Mouse (Mus musculus) thymus, postnatal 0 days (tissue): ENCODE results near the gene BC067074. TPM values are rescaled to one million over a fixed set of nuclear protein-coding genes. Genes with fewer than 3 reads are reported as not detected.
"Not testable (repeated sequence)": the region's sequence is repeated elsewhere in the genome, so short reads cannot be mapped to it uniquely, and the experiment has no call there.

Experiments used
- DNase-seq: peaks from one replicate; pipeline ENCODE4 v3.0.0-alpha.2; 2015; ENCODE audit warnings: low spot score
- polyA plus RNA-seq: library from polyadenylated mRNA; unstranded; fragments of >200 nt; fragmentation: Nextera tagmentation; extraction: Ambion mirVana; gene quantifications from 2 replicates; pipeline ENCODE4 v1.2.1, GENCODE M21; 2015

Gene BC067074
- polyA plus RNA-seq: 0.75 and 0.83 TPM in 2 replicates

DNA sequence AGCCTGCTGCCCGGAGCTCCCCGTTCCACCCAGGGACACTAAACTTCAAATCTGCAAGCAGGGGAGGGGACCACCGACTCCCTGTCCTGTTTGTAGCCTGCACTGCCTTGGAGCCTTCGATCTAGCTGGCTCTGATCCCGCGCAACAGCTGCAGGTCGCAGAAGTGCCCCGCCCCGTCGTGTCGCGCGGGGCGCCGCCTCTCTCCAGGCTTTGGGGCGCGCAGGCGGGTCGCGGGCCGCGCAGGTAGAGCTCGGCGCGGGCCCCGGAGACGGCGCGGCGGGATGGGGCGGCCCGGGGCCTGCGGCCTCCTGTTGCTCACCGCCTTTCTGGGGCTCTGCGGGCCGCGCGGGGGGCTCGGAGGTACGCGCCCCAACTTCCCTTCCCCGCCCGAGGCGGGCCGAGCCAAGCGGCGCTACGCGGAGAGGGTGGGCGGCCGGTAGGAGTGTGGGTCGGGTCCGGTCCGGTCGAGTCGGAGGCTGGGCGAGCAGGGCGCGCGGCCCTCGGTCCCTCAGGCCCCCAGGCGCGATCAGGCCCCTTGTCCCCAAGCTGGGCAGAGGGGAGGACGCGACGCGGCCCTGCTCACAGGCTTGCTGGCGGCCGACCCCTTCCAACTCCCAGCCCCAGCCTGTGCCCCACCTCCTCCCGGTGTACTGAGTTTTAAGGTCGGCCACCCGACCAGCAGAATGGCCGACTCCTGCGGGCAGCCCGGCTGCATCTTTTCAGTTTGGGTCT lies at the start of gene BC067074:
Gene BC067074 (plus strand): TSS at position 185 of the 732 bp plus-strand sequence.
- DNase-seq: peak; percentile 41

DNA sequence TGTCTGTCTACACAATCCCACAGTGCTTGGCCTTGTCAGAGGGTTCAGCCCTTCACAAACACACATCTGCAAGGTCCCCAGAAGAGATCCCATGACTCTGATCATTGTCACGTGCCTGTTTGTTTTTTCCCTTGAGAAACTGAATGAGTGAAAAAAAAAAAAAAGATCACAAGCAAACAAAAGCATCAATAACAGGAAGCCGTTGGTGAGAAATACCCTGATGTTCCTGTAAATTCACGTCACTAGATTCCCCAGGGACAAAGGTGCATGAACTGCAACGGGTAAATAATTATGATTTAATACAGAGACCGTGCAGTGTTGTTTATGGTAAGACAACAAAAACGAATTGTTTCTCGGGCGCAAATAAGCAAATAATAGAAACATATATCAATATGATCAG lies 47.9 kb upstream of the BC067074 start:
- no peak for DNase-seq

DNA sequence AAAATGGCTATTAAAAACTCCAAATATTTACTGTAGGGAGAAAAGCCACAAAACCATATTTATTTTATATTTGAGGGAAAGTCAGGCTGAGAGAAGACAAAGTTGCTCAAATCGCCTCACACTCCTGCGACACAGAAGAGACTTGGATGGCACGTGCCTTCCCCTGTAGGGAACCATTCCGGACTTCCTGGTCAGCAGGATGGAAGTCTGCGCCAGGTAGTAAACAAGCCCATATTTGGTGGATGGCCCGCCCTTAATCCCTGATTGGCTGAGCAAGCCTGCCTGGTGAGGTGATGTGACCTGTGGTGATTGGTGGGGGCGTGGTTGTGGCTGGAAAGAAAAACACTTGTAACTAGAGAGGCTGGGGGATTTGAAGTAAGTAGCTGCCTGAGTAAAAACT lies 40.4 kb upstream of the BC067074 start:
- DNase-seq: not testable (repeated sequence)

DNA sequence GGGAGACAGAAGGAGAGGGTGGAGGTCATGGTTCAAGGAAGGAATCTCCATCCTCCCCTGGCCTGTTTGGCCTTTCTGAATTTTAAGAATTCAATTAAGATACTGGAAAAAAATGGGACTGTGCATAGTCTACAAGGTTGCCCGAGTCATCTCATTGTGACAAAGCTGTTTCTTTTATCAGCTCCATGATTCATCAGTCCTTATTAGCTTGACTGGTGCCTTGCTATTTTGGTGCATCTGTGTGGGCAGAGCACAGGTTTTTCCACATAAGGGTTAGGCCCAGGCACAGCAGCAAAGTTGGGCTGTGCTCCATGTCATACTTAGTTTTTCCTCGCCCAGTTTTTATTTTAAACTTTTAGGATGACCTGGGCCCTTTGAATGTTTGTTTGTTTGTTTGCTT lies 36.2 kb upstream of the BC067074 start:
- DNase-seq: no peak

DNA sequence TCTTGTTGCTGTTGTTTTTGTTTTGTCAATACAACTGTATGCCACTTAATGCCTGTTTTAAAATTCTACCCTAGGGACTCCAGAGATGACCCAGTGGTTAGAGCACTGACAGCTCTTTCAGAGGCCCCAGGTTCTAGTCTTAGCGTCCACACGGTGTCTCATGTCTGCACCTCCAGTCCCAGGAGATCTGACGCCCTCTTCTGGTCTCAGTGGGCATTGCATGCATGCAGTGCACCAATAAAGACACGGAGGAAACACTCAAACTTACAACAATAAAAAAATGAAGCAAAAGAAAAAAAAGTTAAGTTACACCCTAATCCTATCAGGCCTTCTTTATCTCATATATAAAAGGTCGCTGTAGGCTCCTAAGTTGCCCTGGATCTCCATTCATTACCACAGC lies 35.8 kb upstream of the BC067074 start:
- peak; percentile 22 for DNase-seq

DNA sequence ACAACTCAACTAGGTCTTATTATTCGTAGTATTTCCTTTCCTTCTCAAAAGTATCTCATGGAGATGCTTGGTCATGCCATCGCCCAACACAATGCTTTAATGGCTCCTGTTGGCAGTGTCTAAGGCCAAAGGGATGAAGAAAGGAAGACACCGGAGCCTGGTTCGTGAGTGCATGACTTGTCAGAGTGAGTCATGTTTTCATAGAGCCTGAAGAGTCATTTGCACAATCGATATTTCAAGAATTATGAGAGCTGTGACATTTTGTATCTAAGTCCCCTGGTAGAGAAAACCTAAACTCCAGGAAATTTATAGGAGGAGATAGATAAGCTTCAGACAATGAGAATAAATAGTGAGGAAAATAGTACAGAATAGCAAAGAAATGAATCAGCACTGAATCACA lies 33.7 kb upstream of the BC067074 start:
- no peak for DNase-seq

DNA sequence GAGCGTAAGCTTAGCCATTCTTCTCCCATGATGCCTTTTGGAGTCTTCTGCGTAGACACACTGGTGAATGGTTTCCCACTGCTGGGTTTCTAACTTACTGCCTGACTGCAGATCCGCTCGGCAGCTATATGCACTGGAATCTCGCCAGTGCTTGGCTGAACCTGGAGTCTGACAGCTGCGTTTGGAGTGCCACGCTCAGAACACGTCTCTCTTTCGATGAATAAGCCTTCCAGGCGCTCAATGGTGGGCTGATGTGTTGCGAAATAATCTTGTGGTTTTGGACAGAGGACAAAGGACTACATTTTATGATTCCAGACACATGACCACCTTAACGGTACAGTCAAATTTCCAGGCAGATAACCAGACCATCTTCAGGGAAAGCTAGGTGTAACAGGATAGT lies 30.1 kb upstream of the BC067074 start:
- DNase-seq: no peak

DNA sequence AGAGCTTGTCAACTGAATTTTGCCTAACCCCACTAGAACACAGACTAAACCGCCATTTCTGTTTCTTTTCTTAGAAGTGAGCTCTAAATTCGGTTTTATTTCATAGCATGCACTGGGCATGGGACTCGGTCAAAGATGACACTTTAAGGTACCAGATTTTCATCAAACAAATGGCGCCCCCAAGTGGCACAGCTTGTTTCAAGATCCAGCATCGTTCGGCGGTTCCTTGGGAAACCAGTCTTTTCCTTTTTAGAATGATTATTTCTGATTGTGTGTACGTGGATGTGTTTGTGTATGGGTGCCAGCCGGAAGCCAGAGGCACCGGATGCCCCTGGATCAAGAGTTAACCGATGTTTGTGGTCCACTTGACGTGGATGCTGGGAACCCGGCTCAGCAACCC lies 27.7 kb upstream of the BC067074 start:
- DNase-seq: peak; percentile 64

DNA sequence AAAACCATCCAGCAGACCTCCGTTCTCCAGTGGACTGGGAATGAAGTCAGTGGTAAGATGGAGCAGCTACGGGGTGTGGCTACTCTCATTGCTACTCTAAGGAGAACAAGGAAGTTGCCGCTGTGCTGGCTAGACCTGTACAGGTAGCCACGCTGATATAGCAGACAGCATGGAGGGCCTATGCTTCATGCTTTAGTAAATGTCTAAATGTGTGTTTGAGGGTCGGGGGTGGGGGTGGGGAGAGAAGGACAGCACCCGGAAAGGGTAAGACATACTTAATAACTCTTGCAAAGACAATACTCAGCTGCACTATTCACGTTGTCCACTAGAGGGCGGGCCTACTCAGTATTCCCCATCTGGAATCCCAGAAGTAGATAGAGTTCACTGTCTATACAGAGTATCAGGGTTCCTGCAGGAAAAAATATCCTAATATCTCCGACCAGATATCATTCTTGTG lies 26.4 kb upstream of the BC067074 start:
- DNase-seq: peak; percentile 70

DNA sequence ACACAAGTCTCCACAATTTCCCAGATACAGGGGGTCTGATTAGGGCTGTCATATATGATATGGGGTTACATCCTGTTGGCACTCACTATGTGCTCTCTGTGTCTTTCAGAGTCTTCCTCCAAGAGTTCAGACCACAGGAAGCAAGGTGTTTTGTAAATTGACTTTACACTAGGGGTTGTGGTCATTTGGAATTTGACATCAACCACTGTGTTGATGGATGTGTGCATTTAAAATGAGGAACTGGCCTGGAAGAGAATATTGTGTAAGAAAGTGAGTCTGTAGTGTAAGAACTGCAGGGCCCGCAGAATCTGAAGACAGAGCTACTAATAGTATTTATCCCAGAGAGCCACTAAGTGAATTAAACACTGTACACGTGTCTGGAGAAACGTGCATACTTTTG lies 25.8 kb upstream of the BC067074 start:
- DNase-seq: no peak

DNA sequence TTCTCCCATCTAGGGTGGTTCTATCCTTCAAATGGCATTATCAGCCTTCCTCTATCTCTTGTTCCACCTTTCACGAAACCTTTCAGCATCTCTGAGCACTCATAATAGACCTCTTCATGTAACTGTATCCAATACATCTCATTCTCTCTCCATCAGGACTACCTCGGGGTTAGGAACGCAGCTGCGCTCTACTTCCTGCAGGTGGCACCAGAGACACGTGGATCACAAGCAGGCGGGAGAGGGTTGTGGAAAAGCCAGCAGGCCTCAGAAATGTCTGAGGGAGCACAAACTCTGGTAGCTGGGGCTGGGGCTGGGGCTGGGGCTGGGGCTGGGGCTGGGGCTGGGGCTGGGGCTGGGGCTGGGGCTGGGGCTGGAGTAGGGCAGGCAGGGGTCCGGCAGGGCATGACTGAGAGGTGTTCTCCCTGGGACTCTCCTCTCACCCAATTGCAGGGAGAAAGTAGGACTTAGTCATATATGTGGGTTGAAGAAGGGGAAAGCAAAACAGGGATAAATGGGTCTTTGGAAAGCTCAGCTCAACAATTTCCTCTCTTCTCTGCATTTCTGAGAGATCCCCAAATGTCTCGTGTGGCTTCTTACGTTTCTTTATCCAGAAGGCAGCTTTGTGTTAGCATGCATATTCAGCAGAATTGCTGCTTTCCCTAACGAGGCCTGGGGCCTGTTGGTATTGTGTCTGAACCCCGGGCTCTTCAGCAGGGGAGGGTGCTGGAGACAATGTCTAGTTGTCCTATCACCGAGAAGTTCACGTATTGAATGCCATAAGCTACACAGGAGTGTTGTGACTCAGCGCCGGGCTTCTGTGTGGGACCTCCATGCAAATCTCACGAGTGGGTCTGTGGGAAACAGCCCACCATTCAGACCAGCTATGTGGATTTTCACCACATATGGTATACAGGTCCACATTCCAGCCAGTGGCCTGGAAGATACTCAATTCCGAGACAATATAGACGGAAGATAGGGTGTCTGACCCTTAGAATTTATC lies 22.9 kb upstream of the BC067074 start:
- peak; percentile 79 for DNase-seq

DNA sequence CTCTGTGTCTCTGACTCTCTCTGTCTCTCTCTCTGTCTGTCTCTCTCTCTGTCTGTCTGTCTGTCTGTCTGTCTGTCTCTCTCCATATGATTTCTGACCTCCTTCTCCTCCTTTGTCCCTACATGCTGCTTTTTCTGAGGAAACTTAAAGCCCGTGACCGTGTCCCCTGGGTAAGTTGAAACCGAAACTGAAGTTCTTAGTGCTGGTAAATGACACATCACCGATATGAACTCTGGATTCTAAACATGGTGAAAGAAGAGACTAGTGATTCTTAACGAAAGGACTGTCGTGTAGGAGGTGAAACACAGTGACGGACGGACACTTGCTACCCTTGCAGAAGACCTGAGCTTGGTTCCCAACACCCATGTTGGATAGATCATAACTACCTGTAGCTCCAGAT lies 21.8 kb upstream of the BC067074 start:
- no peak for DNase-seq

DNA sequence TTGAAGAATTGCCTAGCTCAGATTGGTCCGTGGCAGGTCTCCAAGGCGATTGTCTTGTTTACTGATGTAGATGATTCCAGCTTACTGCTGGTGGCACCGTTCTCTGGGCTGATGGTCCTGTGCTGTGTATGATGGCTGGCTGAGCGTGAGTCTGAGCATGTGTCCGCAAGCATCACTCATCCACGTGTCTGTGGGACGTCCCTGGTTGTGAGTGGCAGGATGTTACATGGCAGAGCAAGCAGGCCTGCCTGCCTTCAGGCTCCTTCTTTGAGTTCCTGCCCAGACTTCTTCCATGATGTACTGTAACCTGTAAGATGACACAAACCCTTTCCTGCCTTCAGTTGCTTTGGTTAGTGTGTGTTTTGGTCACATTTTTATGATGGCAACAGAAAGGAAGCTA lies 5.8 kb upstream of the BC067074 start:
- DNase-seq: no peak

DNA sequence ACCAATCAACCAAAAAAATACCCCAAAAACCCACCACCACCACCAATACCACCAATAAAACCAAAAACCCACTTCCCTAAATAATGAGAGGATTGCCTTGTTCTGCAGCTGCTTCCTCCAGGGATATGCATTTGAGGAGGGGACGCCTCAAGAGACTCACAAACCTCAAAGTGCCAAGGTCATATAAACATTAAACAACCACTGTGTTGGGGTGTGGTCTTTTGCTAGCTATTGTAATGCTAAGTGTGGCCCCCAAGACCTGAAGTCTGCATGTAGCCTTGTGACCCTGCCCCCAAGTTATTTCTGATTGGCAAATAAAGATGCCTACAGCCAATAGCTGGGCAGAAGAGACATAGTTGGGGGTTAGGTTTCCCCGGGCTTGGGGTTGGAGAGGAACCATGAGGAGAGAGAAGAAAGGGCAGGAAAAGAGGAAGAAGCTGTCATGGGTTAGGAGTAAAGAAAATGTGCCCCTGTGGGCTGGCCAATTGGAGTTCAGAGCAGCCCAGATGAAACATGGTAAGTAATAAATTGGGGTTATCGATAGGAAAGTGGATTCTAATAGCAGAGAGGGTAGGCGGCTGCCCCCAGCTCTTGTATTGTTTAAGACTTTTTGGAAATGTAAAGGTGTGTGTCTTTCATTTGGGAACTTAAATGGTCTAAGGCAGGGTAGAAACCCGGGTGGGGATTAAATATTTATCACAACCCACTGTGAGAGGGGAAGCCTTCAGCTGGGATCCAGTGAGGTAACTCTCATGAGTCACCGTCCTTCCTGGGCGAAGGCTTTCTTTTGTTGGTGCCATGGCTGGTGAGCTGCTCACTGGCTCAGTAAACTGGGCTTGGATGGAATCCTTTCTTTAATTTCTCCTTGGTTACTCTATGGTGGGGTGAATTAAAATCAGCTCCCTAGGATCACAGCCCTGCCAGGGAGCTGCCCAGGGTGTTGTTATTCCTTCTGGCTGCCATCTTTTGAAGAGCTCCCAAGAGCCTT lies 4.5 kb upstream of the BC067074 start:
- no peak for DNase-seq

DNA sequence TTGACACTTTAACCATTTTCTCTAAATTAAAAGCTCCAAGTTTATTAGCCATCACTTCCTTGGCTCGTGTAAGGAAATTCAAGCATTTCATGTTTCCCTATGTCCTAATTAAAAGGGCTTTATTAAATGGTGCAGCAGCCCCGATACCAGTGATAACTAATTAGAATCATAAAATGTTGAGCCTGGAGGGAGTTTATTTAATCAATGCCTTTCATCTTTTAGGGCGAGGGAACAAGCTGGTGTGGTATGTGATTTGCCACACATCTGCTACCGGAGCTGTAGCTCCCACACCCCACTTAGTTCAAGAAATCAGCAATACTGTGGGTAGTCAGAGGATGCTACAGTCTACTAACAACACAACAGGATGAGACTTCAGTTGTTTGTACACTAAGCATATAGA lies 3.2 kb upstream of the BC067074 start:
- no peak for DNase-seq

DNA sequence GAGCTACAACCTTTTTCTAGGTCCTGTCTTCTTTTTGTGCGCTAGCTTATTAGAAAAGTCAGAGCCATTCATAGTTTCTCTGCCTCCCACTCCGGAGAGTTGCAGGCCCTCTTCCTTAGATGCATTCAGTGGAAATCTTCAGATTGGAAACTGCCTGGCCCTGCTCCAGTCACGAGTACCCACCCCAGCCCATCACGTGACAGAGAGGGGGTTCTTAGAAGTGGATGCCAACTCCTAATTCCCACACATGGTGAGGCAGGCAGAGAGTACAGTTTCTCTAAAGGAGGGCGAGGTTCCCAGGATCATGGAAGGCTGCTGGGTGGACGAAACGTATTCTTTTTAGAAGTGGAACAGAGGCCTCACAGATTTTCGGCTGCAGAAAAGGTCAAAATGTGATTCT lies 958 bp upstream of the BC067074 start:
- no peak for DNase-seq

DNA sequence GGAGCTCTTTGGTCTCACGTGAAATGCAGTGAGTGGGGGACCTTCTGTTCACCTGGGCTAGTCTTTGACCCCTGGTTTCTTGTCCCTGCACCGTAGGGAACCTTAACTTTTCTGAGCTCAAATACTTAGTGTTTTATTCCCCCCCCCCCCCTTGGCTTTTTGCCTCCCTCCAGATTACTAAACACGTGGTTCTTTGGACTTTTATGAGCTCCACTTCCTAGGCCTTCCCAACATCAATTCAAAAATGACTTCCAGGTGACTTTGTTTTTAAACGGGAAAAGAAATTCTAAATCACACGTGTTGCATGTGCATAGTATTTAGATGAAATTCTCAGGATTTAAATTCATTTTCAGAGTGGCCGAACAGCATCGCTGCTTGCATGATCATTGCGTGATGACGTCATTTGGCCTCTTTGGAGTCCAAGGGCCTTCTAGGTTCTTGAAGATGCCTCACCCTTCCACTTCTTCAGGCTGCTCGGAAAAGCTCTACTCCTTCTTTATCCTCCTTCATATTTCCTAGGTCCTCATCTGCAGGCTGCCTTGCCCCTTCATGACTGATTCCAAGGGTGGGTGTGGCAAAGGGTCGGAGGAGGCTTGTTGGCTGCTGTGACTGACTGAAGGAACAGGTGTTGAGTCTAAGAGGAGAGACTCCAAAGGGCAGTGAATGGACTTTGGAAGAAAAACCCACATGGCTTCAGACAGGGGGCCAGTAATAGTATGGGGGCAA lies 911 bp downstream of the BC067074 start:
- no peak for DNase-seq

DNA sequence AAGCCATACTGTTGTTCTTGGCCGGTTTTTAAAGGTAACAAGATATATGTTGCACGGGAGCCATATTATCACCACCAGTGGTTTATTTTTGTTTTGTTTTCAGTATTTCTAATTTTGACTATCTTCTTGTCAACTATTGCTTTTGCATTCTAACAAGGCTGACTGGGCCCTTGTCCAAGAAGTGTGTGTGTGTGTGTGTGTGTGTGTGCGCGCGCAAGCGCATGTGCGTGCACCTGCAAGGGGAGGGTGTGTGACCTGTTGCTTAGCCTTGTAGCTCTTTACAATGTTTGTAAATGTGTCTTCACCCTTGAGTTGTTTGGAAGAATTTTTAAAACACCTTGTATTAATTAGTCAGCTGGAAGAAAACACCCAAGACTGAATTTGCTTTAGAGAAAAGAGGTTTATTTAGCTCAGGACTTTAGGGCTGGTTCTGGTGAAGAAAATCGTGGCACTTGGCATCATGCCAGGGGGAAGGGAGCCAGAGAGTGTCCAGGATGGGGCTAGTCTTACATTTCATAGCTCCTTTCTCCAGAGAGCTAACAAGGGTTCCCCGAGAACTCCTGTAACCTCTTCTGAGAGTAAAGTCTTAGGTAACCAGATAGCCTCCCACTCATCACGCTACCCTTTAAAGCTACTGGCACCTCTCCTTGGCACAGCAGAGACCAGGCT lies 3.0 kb downstream of the BC067074 start:
- DNase-seq: no peak

DNA sequence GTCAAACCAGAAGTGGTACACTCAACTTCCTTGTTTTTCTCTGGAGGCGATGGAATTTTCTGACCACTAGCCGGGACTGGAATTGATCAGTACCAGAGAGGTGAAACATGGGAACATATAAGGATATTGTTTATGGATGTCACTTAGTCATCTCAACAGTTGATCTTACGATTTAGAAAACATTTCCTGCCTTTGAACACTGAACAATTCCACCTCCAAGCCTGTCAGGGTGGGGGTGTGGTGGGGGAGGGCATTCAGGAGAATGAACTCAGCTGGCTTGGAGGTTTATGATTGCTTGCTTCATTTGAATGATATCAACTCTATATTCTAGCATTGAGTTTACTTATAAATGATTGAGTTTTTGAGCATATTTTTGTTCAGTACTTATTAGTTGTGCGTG lies 13.6 kb downstream of the BC067074 start:
- DNase-seq: no peak

DNA sequence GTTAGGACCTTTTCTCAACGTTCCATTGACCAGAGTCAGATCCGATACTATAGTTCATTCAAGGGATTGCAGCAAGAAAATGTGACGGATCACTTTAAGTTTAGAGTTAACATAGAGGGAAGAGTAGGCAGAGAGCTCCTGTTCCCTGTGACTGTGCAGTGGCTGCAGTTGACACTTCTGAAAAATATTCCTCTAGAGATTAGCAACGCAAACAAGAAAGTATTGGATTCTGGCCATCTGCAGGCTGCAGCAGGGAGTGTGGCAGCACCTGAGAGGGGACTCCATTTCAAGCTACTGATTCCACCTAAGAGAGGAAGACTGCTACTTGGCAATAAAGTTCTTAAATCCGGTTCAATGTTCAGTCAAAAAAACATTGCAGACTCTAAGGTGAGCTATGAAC lies 26.6 kb downstream of the BC067074 start:
- DNase-seq: no peak
